In the genomic region with DNA sequence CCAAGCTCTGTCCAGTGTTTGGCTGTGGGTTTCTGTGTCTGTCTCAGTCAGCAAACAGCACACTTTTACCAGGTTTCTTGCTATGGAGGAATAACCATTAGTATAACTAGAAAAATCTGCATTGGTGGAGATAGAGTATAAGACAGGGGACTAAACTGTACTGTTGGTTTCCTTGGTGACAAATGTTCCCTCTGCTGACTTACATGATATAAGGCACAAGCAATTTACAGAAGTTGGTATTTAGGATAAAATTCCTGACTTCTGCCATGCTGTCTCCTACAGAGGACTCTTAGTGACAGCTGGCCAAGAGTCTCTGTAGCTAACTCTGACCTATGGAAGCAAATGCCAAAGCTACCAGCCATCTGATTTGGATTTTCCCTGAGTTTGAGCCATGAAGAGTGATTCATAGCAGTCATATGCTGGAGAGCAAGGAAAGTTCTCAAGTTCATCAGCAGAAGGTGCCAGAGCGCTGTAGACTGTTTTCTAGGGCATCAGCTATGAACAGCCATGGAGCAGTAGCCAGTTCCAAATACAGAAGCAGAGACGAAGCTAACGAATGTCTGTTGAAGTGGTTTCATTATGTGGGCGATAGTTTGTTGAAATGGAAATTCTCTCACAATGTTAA, we compare ENCODE assay signal across 11 mouse cellular contexts. TPM values are rescaled to one million over a fixed set of nuclear protein-coding genes. Genes with fewer than 3 reads are reported as not detected.
DNase-seq lines count a peak whose midpoint lies in the region; ATAC-seq and TF ChIP-seq lines count a peak whose summit lies in the region.
"Had no signal": no experiment of that assay in that cellular context is flagged by ENCODE, and none has a peak within 500 bp of the region (broad histone marks: within the 10 kb centered on the region; RNA-seq: fewer than 3 reads in every experiment).

No protein-coding gene starts in this region.

- no peak for ATAC-seq in neural tube, embryonic 15.5 days (ENCODE audit: low FRiP score)
- ATAC-seq in megakaryocyte-erythroid progenitor cell, adult 5-6 weeks (replicated peaks; ENCODE audit: low FRiP score, low TSS enrichment, poor library complexity, severe bottlenecking) = no peak

- intact Hi-C loops in heart, adult 2 months (cut with DNase I) = loop anchor here (5.0 kb wide), 2 partner anchors 138 to 603 kb away; no protein-coding TSS in a partner anchor

- H3K36me3 ChIP-seq in heart, adult 2 months (ENCODE audit: control insufficient read depth, insufficient read depth, low read length) = no peaks in the 10 kb centered on the region
- no peaks in the 10 kb centered on the region for H3K36me3 ChIP-seq in neural tube, embryonic 15.5 days
- H3K36me3 ChIP-seq: embryonic facial prominence, embryonic 13.5 days had no signal

- no peak overlapping the region for H3K4me3 ChIP-seq in heart, adult 2 months
- H3K4me3 ChIP-seq in neural tube, embryonic 15.5 days (replicated peaks) = no peak overlapping the region
- H3K4me3 ChIP-seq: embryonic facial prominence, embryonic 13.5 days had no signal

- TF ChIP-seq CTCF in heart, adult 2 months (IDR thresholded peaks at IDR 0.05) = peak; percentile 73

- no peaks in the 10 kb centered on the region for H3K79me2 ChIP-seq in heart, adult 2 months (replicated peaks; ENCODE audit: control insufficient read depth, insufficient read depth, low read length)

- H3K4me1 ChIP-seq in heart, adult 2 months (ENCODE audit: control insufficient read depth, insufficient read depth, low read length) = no peaks in the 10 kb centered on the region
- H3K4me1 ChIP-seq in neural tube, embryonic 15.5 days = no peaks in the 10 kb centered on the region
- H3K4me1 ChIP-seq: embryonic facial prominence, embryonic 13.5 days had no signal

- no peak for TF ChIP-seq EP300 in heart, adult 2 months (IDR thresholded peaks at IDR 0.05; ENCODE audit: insufficient read depth, low read depth, low read length)

- H3K27ac ChIP-seq in heart, adult 2 months = peak overlapping the region; percentile 80
- H3K27ac ChIP-seq in neural tube, embryonic 15.5 days (replicated peaks) = no peak overlapping the region
- H3K27ac ChIP-seq: embryonic facial prominence, embryonic 13.5 days had no signal

- H3K9me3 ChIP-seq in neural tube, embryonic 15.5 days (replicated peaks) = no peaks in the 10 kb centered on the region
- H3K9me3 ChIP-seq: embryonic facial prominence, embryonic 13.5 days had no signal

- H3K4me2 ChIP-seq in neural tube, embryonic 15.5 days = no peak overlapping the region
- H3K4me2 ChIP-seq: embryonic facial prominence, embryonic 13.5 days had no signal

- no peak overlapping the region; the same call in 1 of the 2 replicates for H3K9ac ChIP-seq in heart, adult 2 months (ENCODE audit: low read depth, low read length)
- no peak overlapping the region for H3K9ac ChIP-seq in neural tube, embryonic 15.5 days (replicated peaks)
- H3K9ac ChIP-seq: embryonic facial prominence, embryonic 13.5 days had no signal

- DNase-seq in heart, adult 11 months = peak; percentile 91
- no peak for DNase-seq in heart, adult 8-10 months (ENCODE audit: low spot score)
- DNase-seq in NIH3T3 (ENCODE audit: low read depth) = peak; percentile 70
- peak in 1 of 2 experiments; percentile 55 for DNase-seq in heart, adult 2 months
- peak; percentile 15 to 37 for DNase-seq in layer of hippocampus, postnatal 25 days (ENCODE audit: extremely low spot score in 1 of 2, low spot score in 1 of 2)
- no peak for DNase-seq in ovary, postnatal 14 days (ENCODE audit: low spot score)

- no peaks in the 10 kb centered on the region for H3K27me3 ChIP-seq in heart, adult 2 months (ENCODE audit: control insufficient read depth, insufficient read depth, low read length)
- H3K27me3 ChIP-seq in neural tube, embryonic 15.5 days (replicated peaks) = no peaks in the 10 kb centered on the region
- H3K27me3 ChIP-seq: embryonic facial prominence, embryonic 13.5 days had no signal

- 69% methylated on average over 4 of the region's 4 CpGs for WGBS in heart, adult 2 months
- WGBS in neural tube, embryonic 15.5 days = 81% methylated on average over 4 of the region's 4 CpGs

- TF ChIP-seq POLR2A in heart, adult 2 months (IDR thresholded peaks at IDR 0.05; ENCODE audit: insufficient read depth, low read depth, low read length) = no peak

RNA-seq across cellular contexts. Expression of a gene that starts 3.2 kb away (rescaled TPM):
- total RNA-seq in heart, adult 8-10 months (2022) = not detected
- not detected for total RNA-seq in heart, adult 2 months (2021)
- not detected in 2 replicates for polyA plus RNA-seq in heart, adult 2 months (2012; rRNA removed)
- total RNA-seq in layer of hippocampus, postnatal 25 days (2021) = not detected
- polyA plus RNA-seq in neural tube, embryonic 15.5 days (2015; fragmentation: Nextera tagmentation; extraction: Ambion mirVana) = not detected in 2 replicates
- total RNA-seq in megakaryocyte-erythroid progenitor cell, adult 5-6 weeks (2014; fragmentation: Nextera tagmentation) = not detected in 2 replicates
- total RNA-seq in megakaryocyte-erythroid progenitor cell, adult 5-6 weeks (2017) = not detected in 2 replicates
- total RNA-seq: ES-E14 had no signal
- polyA plus RNA-seq: embryonic facial prominence, embryonic 13.5 days; lung, embryonic 16.5 days had no signal

Comparison
In these comparisons a context has a peak if more than half of its experiments do, and no peak if none do; other contexts are left out.
1. DNase-seq: peak in heart, adult 11 months (single experiment), NIH3T3 (single experiment) and layer of hippocampus, postnatal 25 days (2 of 2); none in heart, adult 8-10 months (single experiment) and ovary, postnatal 14 days (single experiment).